Mouse (Mus musculus) kidney, postnatal 0 days (tissue): ENCODE data around the gene Rps2. TPM values are rescaled to one million over a fixed set of nuclear protein-coding genes. Genes with fewer than 3 reads are reported as not detected.
A peak's percentile ranks its signal among the peaks of the same experiment; 100 is the strongest.

Experiments
- ATAC-seq: fragments of 200-750 bp; cut with Nextera tagmentation; replicated peaks from 2 replicates; pipeline ENCODE4 v1.8.0; 2017; ENCODE audit warnings: low read depth, moderate number of reproducible peaks, moderate TSS enrichment, moderate library complexity; ENCODE audit not compliant: low FRiP score
- DNase-seq: peaks from one replicate; pipeline ENCODE4 v3.0.0-alpha.2; 2016; ENCODE audit warnings: low spot score
- H3K27ac ChIP-seq: fragments of 300-500 bp; sonication (generic); 2 replicates; pipeline ENCODE4 v1.5.1; 2014; ENCODE audit warnings: mild to moderate bottlenecking
- H3K27me3 ChIP-seq: fragments of 300-500 bp; sonication (generic); 2 replicates; pipeline ENCODE4 v1.6.1; 2014; ENCODE audit warnings: low read length, mixed read lengths; ENCODE audit not compliant: insufficient read depth
- H3K36me3 ChIP-seq: fragments of 300-500 bp; sonication (generic); 2 replicates; pipeline ENCODE4 v1.6.1; 2014; ENCODE audit warnings: low read length, mixed read lengths; ENCODE audit not compliant: insufficient read depth
- H3K4me1 ChIP-seq: fragments of 300-500 bp; sonication (generic); replicated peaks from 2 replicates; pipeline ENCODE4 v1.6.1; 2014; ENCODE audit warnings: antibody characterized with exemption, low read length, mixed read lengths; ENCODE audit not compliant: insufficient read depth
- H3K4me2 ChIP-seq: fragments of 300-500 bp; sonication (generic); 2 replicates; pipeline ENCODE4 v1.6.1; 2014; ENCODE audit warnings: mild to moderate bottlenecking, low read length, moderate library complexity, mixed read lengths
- H3K4me3 ChIP-seq: fragments of 300-500 bp; sonication (generic); replicated peaks from 2 replicates; pipeline ENCODE4 v1.5.1; 2014; ENCODE audit warnings: low read depth, low read length
- H3K9ac ChIP-seq: fragments of 300-500 bp; sonication (generic); 2 replicates; pipeline ENCODE4 v1.6.1; 2014; ENCODE audit warnings: low read depth, low read length
- H3K9me3 ChIP-seq: fragments of 300-500 bp; sonication (generic); replicated peaks from 2 replicates; pipeline ENCODE4 v1.6.1; 2016; ENCODE audit warnings: low read length, inconsistent platforms, mixed read lengths
- CTCF ChIP-seq: IDR thresholded peaks from 2 replicates; pipeline ENCODE4 v1.5.1; 2016; ENCODE audit warnings: antibody characterized with exemption, low read depth, mild to moderate bottlenecking, moderate library complexity
- WGBS: fragments of 180-500 bp; shearing (Covaris S2); extraction: QIAGEN DNeasy Blood & Tissue Kit; methylation state at CpG from one replicate; pipeline ENCODE4 v1.1.7; 2014; 5-methylcytosine and 5-hydroxymethylcytosine counted together
- polyA plus RNA-seq: library from polyadenylated mRNA; unstranded; fragments of >200 nt; fragmentation: Nextera tagmentation; extraction: Ambion mirVana; gene quantifications from 2 replicates; pipeline ENCODE4 v1.2.1, GENCODE M21; 2015

Gene Rps2
- polyA plus RNA-seq, 1 experiment from 2014 or later, result 1,460 TPM

- no peak overlapping the region for H3K4me2 ChIP-seq
- H3K9me3 ChIP-seq, result no peaks in the 10 kb centered on the region
- no peak for DNase-seq
- peaks cover 15% of the 10 kb centered on the region for H3K4me1 ChIP-seq
- peaks cover 21% of the 10 kb centered on the region for H3K36me3 ChIP-seq
- no peak overlapping the region for H3K9ac ChIP-seq
- H3K27me3 ChIP-seq, result no peaks in the 10 kb centered on the region
- TF ChIP-seq CTCF, result no peak
- no peak overlapping the region for H3K27ac ChIP-seq
- ATAC-seq, result no peak
- 71% methylated on average over 9 of the region's 9 CpGs for WGBS
- H3K4me3 ChIP-seq, result no peak overlapping the region
Observed at GRCm38 (mm10) chr17:24698715-24699114, 19.2 kb upstream of the Rps2 start.

- TF ChIP-seq CTCF, result no peak
- H3K36me3 ChIP-seq, result peaks cover 29% of the 10 kb centered on the region
- H3K4me2 ChIP-seq, result no peak overlapping the region
- DNase-seq (no peak), ATAC-seq (no peak)
- H3K27ac ChIP-seq, result no peak overlapping the region
- no peaks in the 10 kb centered on the region for H3K9me3 ChIP-seq
- WGBS, result 86% methylated on average over 2 of the region's 2 CpGs
- no peak overlapping the region for H3K9ac ChIP-seq
- no peak overlapping the region for H3K4me3 ChIP-seq
- H3K27me3 ChIP-seq, result no peaks in the 10 kb centered on the region
- H3K4me1 ChIP-seq, result peaks cover 15% of the 10 kb centered on the region
Observed at GRCm38 (mm10) chr17:24699473-24699872, 18.4 kb upstream of the Rps2 start.

GRCm38 (mm10) chr17:24701251-24701650 is 16.7 kb upstream of the Rps2 start:
- Histone ChIP-seq H3K9me3 (no peaks in the 10 kb centered on the region), H3K36me3 (peaks cover 31% of the 10 kb centered on the region), H3K27me3 (no peaks in the 10 kb centered on the region), H3K4me1 (peaks cover 10% of the 10 kb centered on the region), H3K4me3 (no peak overlapping the region), H3K27ac (no peak overlapping the region), H3K9ac (0 out of 2 replicates have a peak overlapping the region, but pooled peaks have one; percentile 18), H3K4me2 (no peak overlapping the region)
- WGBS, result 86% methylated on average over 9 of the region's 9 CpGs
- no peak for TF ChIP-seq CTCF
- ATAC-seq (no peak), DNase-seq (no peak)

- DNase-seq (no peak), ATAC-seq (no peak)
- Histone ChIP-seq H3K4me1 (no peaks in the 10 kb centered on the region), H3K4me3 (no peak overlapping the region), H3K4me2 (no peak overlapping the region), H3K9me3 (no peaks in the 10 kb centered on the region), H3K27me3 (no peaks in the 10 kb centered on the region), H3K27ac (no peak overlapping the region), H3K36me3 (peaks cover 21% of the 10 kb centered on the region), H3K9ac (no peak overlapping the region)
- 92% methylated on average over 3 of the region's 3 CpGs for WGBS
- TF ChIP-seq CTCF, result no peak
Observed at GRCm38 (mm10) chr17:24705821-24706220, 12.1 kb upstream of the Rps2 start.

- Histone ChIP-seq H3K9me3 (no peaks in the 10 kb centered on the region), H3K36me3 (peaks cover 10% of the 10 kb centered on the region; the same call in 1 of the 2 replicates), H3K4me1 (no peaks in the 10 kb centered on the region), H3K4me2 (peak within 1 kb of the TSS; percentile 76), H3K9ac (peak within 1 kb of the TSS; percentile 69), H3K4me3 (peak within 1 kb of the TSS; percentile 77), H3K27ac (peak within 1 kb of the TSS; percentile 80), H3K27me3 (no peaks in the 10 kb centered on the region)
- 2% methylated on average over 32 of the region's 32 CpGs for WGBS
- peak; percentile 79 for ATAC-seq
- DNase-seq, result peak; percentile 93
- no peak for TF ChIP-seq CTCF
Observed at GRCm38 (mm10) chr17:24706982-24707800, 10.7 kb upstream of the Rps2 start, which contains the start of gene Tbl3. Tbl3 (minus strand) TSS chr17:24707660.

- H3K36me3 ChIP-seq, result peaks cover 10% of the 10 kb centered on the region; the same call in 1 of the 2 replicates
- no peaks in the 10 kb centered on the region for H3K4me1 ChIP-seq
- H3K27me3 ChIP-seq, result no peaks in the 10 kb centered on the region
- TF ChIP-seq CTCF, result no peak
- ATAC-seq (no peak), DNase-seq (no peak)
- H3K9ac ChIP-seq, result peak overlapping the region; percentile 69; the same call in 1 of the 2 replicates
- H3K4me3 ChIP-seq, result peak overlapping the region; percentile 77
- WGBS, result 4% methylated on average over 24 of the region's 24 CpGs
- peak overlapping the region; percentile 80 for H3K27ac ChIP-seq
- no peaks in the 10 kb centered on the region for H3K9me3 ChIP-seq
- H3K4me2 ChIP-seq, result peak overlapping the region; percentile 76
Observed at GRCm38 (mm10) chr17:24707801-24708425, 10.0 kb upstream of the Rps2 start.
